Mouse (Mus musculus) layer of hippocampus, postnatal 25 days (tissue): ENCODE results near the gene Msl1. TPM values are rescaled to one million over a fixed set of nuclear protein-coding genes. Genes with fewer than 3 reads are reported as not detected.

Experiments
- DNase-seq, 2 experiments: peaks; one replicate each; pipeline ENCODE4 v3.0.0; 2022; ENCODE audit warnings: mixed read lengths in 2 of 2, low spot score in 1 of 2; ENCODE audit errors: extremely low spot score in 1 of 2
- total RNA-seq, 2 experiments: library from RNA; stranded (reverse); gene quantifications; 2 replicates each; pipeline ENCODE4 v1.2.3; 2021

Msl1 gene
- total RNA-seq, 2 experiments from 2014 or later = 170 to 176 TPM

- peak; percentile 70 to 75 for DNase-seq
Measured at GRCm38 (mm10) chr11:98836651-98837141, 41.4 kb downstream of the Msl1 start, which contains the start of gene Rapgefl1. Gene Rapgefl1, plus strand, starts transcription at chr11:98836785.

GRCm38 (mm10) chr11:98837231-98837704 lies 42.0 kb downstream of the Msl1 start:
- DNase-seq = no peak

- DNase-seq = no peak
Measured at GRCm38 (mm10) chr11:98837917-98838316, 42.6 kb downstream of the Msl1 start.

GRCm38 (mm10) chr11:98838512-98838911 lies 43.2 kb downstream of the Msl1 start:
- DNase-seq = no peak

- DNase-seq = no peak
Measured at GRCm38 (mm10) chr11:98839402-98839801, 44.1 kb downstream of the Msl1 start.

- DNase-seq = no peak
Measured at GRCm38 (mm10) chr11:98839897-98840296, 44.6 kb downstream of the Msl1 start.

- no peak for DNase-seq
Measured at GRCm38 (mm10) chr11:98846016-98846415, 50.7 kb downstream of the Msl1 start.

- no peak for DNase-seq
Measured at GRCm38 (mm10) chr11:98846865-98847604, 51.7 kb downstream of the Msl1 start.

GRCm38 (mm10) chr11:98849196-98849894 lies 54.0 kb downstream of the Msl1 start:
- no peak for DNase-seq

- DNase-seq = no peak
Measured at GRCm38 (mm10) chr11:98850100-98851093, 55.1 kb downstream of the Msl1 start.

- no peak for DNase-seq
Measured at GRCm38 (mm10) chr11:98854116-98854515, 58.8 kb downstream of the Msl1 start.

GRCm38 (mm10) chr11:98854659-98855058 lies 59.3 kb downstream of the Msl1 start:
- DNase-seq = no peak

Other genes starting within 250 kb of the Msl1 start
- under 1 TPM in 1 of 2 experiments, not detected in 1; 0.52 TPM for gene Ikzf3, start 249.5 kb upstream of the Msl1 start, total RNA-seq
- not detected for gene Zpbp2, start 244.4 kb upstream of the Msl1 start, total RNA-seq
- 10 to 100 TPM; 47.7 to 57.5 TPM for gene Ormdl3, start 208.1 kb upstream of the Msl1 start, total RNA-seq
- not detected for gene Lrrc3c, start 197.2 kb upstream of the Msl1 start, total RNA-seq
- 10 to 100 TPM; 10.4 to 12.4 TPM for gene Gm12355, start 169.9 kb upstream of the Msl1 start, total RNA-seq
- gene Gsdma3, start 169.2 kb upstream of the Msl1 start, total RNA-seq = not detected
- gene Gsdma2, start 148.8 kb upstream of the Msl1 start, total RNA-seq = under 1 TPM in 1 of 2 experiments, not detected in 1; 0.20 TPM
- gene Gsdma, start 131.2 kb upstream of the Msl1 start, total RNA-seq = not detected
- gene Psmd3, start 113.0 kb upstream of the Msl1 start, total RNA-seq = 100 to 1,000 TPM; 127 to 128 TPM
- gene Csf3, start 94.3 kb upstream of the Msl1 start, total RNA-seq = not detected
- 100 to 1,000 TPM; 118 to 130 TPM for gene Med24, start 66.1 kb upstream of the Msl1 start, total RNA-seq
- gene Thra, start 54.9 kb upstream of the Msl1 start, total RNA-seq = 1,000 to 10,000 TPM; 1,027 to 1,094 TPM
- gene Nr1d1, start 20.2 kb upstream of the Msl1 start, total RNA-seq = 10 to 100 TPM; 78.1 to 92.2 TPM
- 10 to 100 TPM; 53.3 to 60.6 TPM for gene Casc3, start 9.4 kb downstream of the Msl1 start, total RNA-seq
- 100 to 1,000 TPM; 185 to 222 TPM for gene Rapgefl1, start 41.3 kb downstream of the Msl1 start, total RNA-seq
- gene Wipf2, start 68.1 kb downstream of the Msl1 start, total RNA-seq = 10 to 100 TPM; 57.2 to 61.4 TPM
- under 1 TPM; 0.54 to 0.94 TPM for gene Cdc6, start 112.3 kb downstream of the Msl1 start, total RNA-seq
- 10 to 100 TPM; 17.0 to 17.7 TPM for gene Rara, start 132.3 kb downstream of the Msl1 start, total RNA-seq
- 1 to 10 TPM; 1.5 to 2.3 TPM for gene Gjd3, start 187.5 kb downstream of the Msl1 start, total RNA-seq
- 1 to 10 TPM; 2.5 to 4.5 TPM for gene Top2a, start 228.7 kb downstream of the Msl1 start, total RNA-seq
- gene Igfbp4, start 245.7 kb downstream of the Msl1 start, total RNA-seq = 10 to 100 TPM; 86.1 to 94.9 TPM